Mouse (Mus musculus) CH12.LX (cell line): ENCODE measurements around the gene Pum2.
"Not testable (repeated sequence)": the region's sequence is repeated elsewhere in the genome, so short reads cannot be mapped to it uniquely, and the experiment has no call there.

Experiments
- CHD1 ChIP-seq: IDR thresholded peaks from 2 replicates; pipeline ENCODE4 v1.6.1; 2012; ENCODE audit warnings: low read depth, low read length, improper control_type of control experiment, inconsistent platforms
- CHD2 ChIP-seq: IDR thresholded peaks from 2 replicates; pipeline ENCODE4 v1.6.1; 2011; ENCODE audit warnings: low read length, improper control_type of control experiment
- CTCF ChIP-seq, 2 experiments: IDR thresholded peaks in 1 of 2; conservative IDR thresholded peaks in 1 of 2; 2 replicates each; pipeline ENCODE4 v1.5.1; 2011 to 2012; ENCODE audit warnings: low read depth in 2 of 2, low read length in 2 of 2, improper control_type of control experiment in 1 of 2, inconsistent platforms in 1 of 2, mild to moderate bottlenecking in 1 of 2, moderate library complexity in 1 of 2
- E2F4 ChIP-seq: IDR thresholded peaks from 2 replicates; pipeline ENCODE4 v1.6.1; 2011; ENCODE audit warnings: low read depth, low read length, improper control_type of control experiment; ENCODE audit not compliant: insufficient replicate concordance
- GABPA ChIP-seq: IDR thresholded peaks from 2 replicates; pipeline ENCODE4 v1.6.1; 2012; ENCODE audit warnings: low read depth, low read length, improper control_type of control experiment, inconsistent platforms; ENCODE audit not compliant: insufficient replicate concordance
- MEF2A ChIP-seq: IDR thresholded peaks from 2 replicates; pipeline ENCODE4 v1.6.1; 2014; ENCODE audit warnings: low read depth, mild to moderate bottlenecking, inconsistent platforms, low read length, improper control_type of control experiment, borderline replicate concordance
- NRF1 ChIP-seq: IDR thresholded peaks from 2 replicates; pipeline ENCODE4 v1.6.1; 2014; ENCODE audit warnings: low read depth, mild to moderate bottlenecking, inconsistent platforms, low read length, improper control_type of control experiment, moderate library complexity
- RAD21 ChIP-seq: IDR thresholded peaks from 2 replicates; pipeline ENCODE4 v1.6.1; 2011; ENCODE audit warnings: low read depth, mild to moderate bottlenecking, low read length, improper control_type of control experiment, moderate library complexity
- USF1 ChIP-seq: IDR thresholded peaks from 2 replicates; pipeline ENCODE4 v1.6.1; 2014; ENCODE audit warnings: low read depth, mild to moderate bottlenecking, inconsistent platforms, low read length, improper control_type of control experiment
- USF2 ChIP-seq: conservative IDR thresholded peaks from 2 replicates; pipeline ENCODE4 v1.6.1; 2011; ENCODE audit warnings: low read depth, low read length, improper control_type of control experiment
- ZKSCAN1 ChIP-seq: IDR thresholded peaks from 2 replicates; pipeline ENCODE4 v1.6.1; 2012; ENCODE audit warnings: low read depth, inconsistent platforms, low read length, improper control_type of control experiment, borderline replicate concordance
- ZNF384 ChIP-seq: IDR thresholded peaks from 2 replicates; pipeline ENCODE4 v1.6.1; 2012; ENCODE audit warnings: low read depth, low read length, improper control_type of control experiment, inconsistent platforms

DNA sequence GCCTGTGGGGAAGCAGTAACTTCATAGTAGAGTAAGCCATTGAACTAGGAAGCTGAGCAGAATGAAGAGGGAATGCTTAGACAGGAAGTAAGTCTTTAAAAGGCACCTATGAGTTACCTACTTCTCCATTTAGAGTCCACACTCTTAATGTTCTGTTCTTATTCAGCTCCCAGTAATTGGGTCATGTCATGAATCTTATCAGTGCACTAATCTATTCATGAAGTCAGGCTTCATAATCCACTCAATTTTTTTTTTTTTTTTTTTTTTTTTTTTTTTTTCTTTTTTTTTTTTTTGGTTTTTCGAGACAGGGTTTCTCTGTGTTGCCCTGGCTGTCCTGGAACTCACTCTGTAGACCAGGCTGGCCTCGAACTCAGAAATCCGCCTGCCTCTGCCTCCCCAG lies 15.9 kb downstream of the Pum2 start:
- not testable (repeated sequence) for TF ChIP-seq CHD1; CTCF (conservative IDR thresholded peaks at IDR 0.05 in 1 of 2, IDR thresholded peaks at IDR 0.05 in 1 of 2; ENCODE audit: low read depth in 2 of 2, low read length in 2 of 2); USF1; RAD21; ZKSCAN1; GABPA; USF2; CHD2; E2F4; MEF2A; NRF1
- TF ChIP-seq ZNF384, result peak; percentile 55; the same call in 1 of the 2 replicates
